Comparison of ENCODE assay signal across 10 mouse cellular contexts in the genomic region with DNA sequence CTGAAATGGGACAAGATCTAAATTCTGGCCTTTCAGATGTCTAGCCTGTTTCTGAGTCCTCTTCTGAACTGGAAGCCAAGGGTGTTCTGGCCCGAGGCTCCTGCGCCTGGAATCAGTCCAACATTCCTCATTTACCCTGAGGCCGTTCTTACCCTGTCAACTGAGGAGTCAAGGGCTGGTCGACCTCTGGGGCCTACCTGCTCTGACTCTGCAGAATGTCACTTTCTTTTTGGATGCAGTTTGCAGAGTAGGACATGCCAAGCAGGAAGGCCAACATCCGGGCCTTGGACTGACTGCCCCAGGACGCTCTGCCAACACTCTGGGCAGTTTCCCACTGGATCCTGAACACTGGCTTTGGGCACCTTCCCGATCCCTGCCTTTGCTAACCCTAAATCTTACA.
A peak's percentile ranks its signal among the peaks of the same experiment; 100 is the strongest.
DNase-seq lines count a peak whose midpoint lies in the region; ATAC-seq and TF ChIP-seq lines count a peak whose summit lies in the region.
"Had no signal": no experiment of that assay in that cellular context is flagged by ENCODE, and none has a peak within 500 bp of the region (broad histone marks: within the 10 kb centered on the region; RNA-seq: fewer than 3 reads in every experiment).

No protein-coding gene starts in this region.

- WGBS in kidney, adult 2 months = 18% methylated on average over 7 of the region's 7 CpGs
- 60% methylated on average over 7 of the region's 7 CpGs for WGBS in kidney, embryonic 14.5 days
- WGBS in heart, embryonic 16.5 days = 53% methylated on average over 7 of the region's 7 CpGs
- 37% methylated on average over 7 of the region's 7 CpGs for whole genome bisulfite sequencing in lung, postnatal 0 days
- 68% methylated on average over 7 of the region's 7 CpGs for WGBS in intestine, postnatal 0 days

- peaks cover 4% of the 10 kb centered on the region; the same call in 1 of the 2 replicates for H3K4me1 ChIP-seq in kidney, adult 2 months (ENCODE audit: control insufficient read depth, insufficient read depth, low read length)
- H3K4me1 ChIP-seq in kidney, embryonic 14.5 days (ENCODE audit: control insufficient read depth, insufficient read depth, low read length) = no peaks in the 10 kb centered on the region
- peaks cover 10% of the 10 kb centered on the region for H3K4me1 ChIP-seq in heart, embryonic 16.5 days (ENCODE audit: control insufficient read depth, insufficient read depth, low read length)
- H3K4me1 ChIP-seq in lung, postnatal 0 days (ENCODE audit: insufficient read depth, low read depth, low read length) = no peaks in the 10 kb centered on the region
- H3K4me1 ChIP-seq in intestine, postnatal 0 days (replicated peaks; ENCODE audit: control insufficient read depth, insufficient read depth, low read length) = no peaks in the 10 kb centered on the region
- H3K4me1 ChIP-seq: embryonic facial prominence, embryonic 12.5 days; liver, embryonic 15.5 days had no signal

- no peak overlapping the region for H3K4me3 ChIP-seq in kidney, adult 2 months (ENCODE audit: insufficient read depth, low read depth, low read length)
- H3K4me3 ChIP-seq in kidney, embryonic 14.5 days (ENCODE audit: low read length) = no peak overlapping the region
- no peak overlapping the region for H3K4me3 ChIP-seq in heart, embryonic 16.5 days (ENCODE audit: low read length)
- H3K4me3 ChIP-seq in lung, postnatal 0 days (ENCODE audit: low read depth, low read length) = no peak overlapping the region
- H3K4me3 ChIP-seq in intestine, postnatal 0 days (ENCODE audit: low read depth, low read length) = no peak overlapping the region
- H3K4me3 ChIP-seq: embryonic facial prominence, embryonic 12.5 days; liver, embryonic 15.5 days had no signal

- peak; percentile 58 for DNase-seq in kidney, adult 2 months
- DNase-seq in adrenal gland, postnatal 36 days = peak; percentile 40 to 47
- peak; percentile 14 for DNase-seq in lung, postnatal 0 days (ENCODE audit: low spot score)
- DNase-seq in testis, postnatal 10 days (ENCODE audit: low spot score) = no peak
- no peak for DNase-seq in cerebellum, adult 8-10 months

- TF ChIP-seq EP300 in lung, postnatal 0 days (IDR thresholded peaks at IDR 0.05) = no peak

- no peak for ATAC-seq in kidney, embryonic 14.5 days (ENCODE audit: low FRiP score, low TSS enrichment)
- ATAC-seq in heart, embryonic 16.5 days (replicated peaks; ENCODE audit: extremely low read depth, insufficient read depth, low FRiP score) = peak; percentile 72
- peak; percentile 38; the same call in 1 of the 2 replicates for ATAC-seq in lung, postnatal 0 days
- ATAC-seq in intestine, postnatal 0 days = no peak

- H3K36me3 ChIP-seq in kidney, adult 2 months (ENCODE audit: control insufficient read depth, insufficient read depth, low read length) = no peaks in the 10 kb centered on the region
- H3K36me3 ChIP-seq in kidney, embryonic 14.5 days (ENCODE audit: control insufficient read depth, insufficient read depth, low read length) = no peaks in the 10 kb centered on the region
- H3K36me3 ChIP-seq in heart, embryonic 16.5 days (ENCODE audit: control insufficient read depth, insufficient read depth) = no peaks in the 10 kb centered on the region
- no peaks in the 10 kb centered on the region for H3K36me3 ChIP-seq in lung, postnatal 0 days (ENCODE audit: insufficient read depth, low read length)
- H3K36me3 ChIP-seq in intestine, postnatal 0 days (ENCODE audit: control insufficient read depth, insufficient read depth) = no peaks in the 10 kb centered on the region
- H3K36me3 ChIP-seq: embryonic facial prominence, embryonic 12.5 days; liver, embryonic 15.5 days had no signal

- TF ChIP-seq POLR2A in kidney, adult 2 months (IDR thresholded peaks at IDR 0.05; ENCODE audit: low read depth, low read length) = no peak

- no peak overlapping the region for H3K27ac ChIP-seq in kidney, adult 2 months (ENCODE audit: insufficient read depth, low read depth, low read length)
- no peak overlapping the region for H3K27ac ChIP-seq in kidney, embryonic 14.5 days (ENCODE audit: low read depth, low read length)
- H3K27ac ChIP-seq in heart, embryonic 16.5 days (ENCODE audit: low read length) = peak overlapping the region; percentile 71
- no peak overlapping the region for H3K27ac ChIP-seq in lung, postnatal 0 days (ENCODE audit: low read length)
- H3K27ac ChIP-seq in intestine, postnatal 0 days (ENCODE audit: low read depth, low read length) = no peak overlapping the region
- H3K27ac ChIP-seq: embryonic facial prominence, embryonic 12.5 days; liver, embryonic 15.5 days had no signal

- no peak overlapping the region for H3K4me2 ChIP-seq in kidney, embryonic 14.5 days (replicated peaks; ENCODE audit: low read depth, low read length)
- no peak overlapping the region for H3K4me2 ChIP-seq in heart, embryonic 16.5 days (ENCODE audit: low read depth, low read length)
- no peak overlapping the region for H3K4me2 ChIP-seq in lung, postnatal 0 days (replicated peaks; ENCODE audit: low read depth, low read length)
- no peak overlapping the region for H3K4me2 ChIP-seq in intestine, postnatal 0 days (replicated peaks; ENCODE audit: low read depth)
- H3K4me2 ChIP-seq: embryonic facial prominence, embryonic 12.5 days; liver, embryonic 15.5 days had no signal

- H3K9ac ChIP-seq in kidney, embryonic 14.5 days (ENCODE audit: low read depth, low read length) = no peak overlapping the region
- H3K9ac ChIP-seq in heart, embryonic 16.5 days (ENCODE audit: low read length) = no peak overlapping the region
- H3K9ac ChIP-seq in lung, postnatal 0 days (replicated peaks; ENCODE audit: low read depth) = no peak overlapping the region
- no peak overlapping the region for H3K9ac ChIP-seq in intestine, postnatal 0 days (ENCODE audit: low read depth, low read length)
- H3K9ac ChIP-seq: embryonic facial prominence, embryonic 12.5 days; liver, embryonic 15.5 days had no signal

- TF ChIP-seq CTCF in kidney, adult 2 months (conservative IDR thresholded peaks at IDR 0.05; ENCODE audit: insufficient read depth, insufficient read length, low read depth, low read length) = no peak
- TF ChIP-seq CTCF in lung, postnatal 0 days (IDR thresholded peaks at IDR 0.05) = no peak
- no peak for TF ChIP-seq CTCF in intestine, postnatal 0 days (IDR thresholded peaks at IDR 0.05; ENCODE audit: low read depth)

- no peaks in the 10 kb centered on the region for H3K9me3 ChIP-seq in kidney, embryonic 14.5 days (ENCODE audit: control insufficient read depth, low read length)
- no peaks in the 10 kb centered on the region for H3K9me3 ChIP-seq in heart, embryonic 16.5 days (replicated peaks; ENCODE audit: control insufficient read depth, low read length)
- H3K9me3 ChIP-seq in lung, postnatal 0 days (ENCODE audit: low read length) = no peaks in the 10 kb centered on the region
- H3K9me3 ChIP-seq in intestine, postnatal 0 days (ENCODE audit: control insufficient read depth) = no peaks in the 10 kb centered on the region
- H3K9me3 ChIP-seq: embryonic facial prominence, embryonic 12.5 days; liver, embryonic 15.5 days had no signal

- no peaks in the 10 kb centered on the region for H3K27me3 ChIP-seq in kidney, adult 2 months (replicated peaks; ENCODE audit: control insufficient read depth, insufficient read depth, low read length)
- no peaks in the 10 kb centered on the region for H3K27me3 ChIP-seq in kidney, embryonic 14.5 days (ENCODE audit: control insufficient read depth, insufficient read depth, low read length)
- 0 out of 2 replicates have a peak, but pooled peaks cover 2% of the 10 kb centered on the region for H3K27me3 ChIP-seq in heart, embryonic 16.5 days (ENCODE audit: control insufficient read depth, insufficient read depth, low read length)
- H3K27me3 ChIP-seq in lung, postnatal 0 days (replicated peaks; ENCODE audit: insufficient read depth, low read length) = no peaks in the 10 kb centered on the region
- H3K27me3 ChIP-seq in intestine, postnatal 0 days (replicated peaks; ENCODE audit: control insufficient read depth, insufficient read depth, low read length) = no peaks in the 10 kb centered on the region
- H3K27me3 ChIP-seq: embryonic facial prominence, embryonic 12.5 days; liver, embryonic 15.5 days had no signal

Comparison
In these comparisons a context has a peak if more than half of its experiments do, and no peak if none do; other contexts are left out.
1. DNase-seq: peak in kidney, adult 2 months (single experiment), adrenal gland, postnatal 36 days (2 of 2) and lung, postnatal 0 days (single experiment); none in testis, postnatal 10 days (single experiment) and cerebellum, adult 8-10 months (single experiment).
2. ATAC-seq: peak in heart, embryonic 16.5 days (single experiment) and lung, postnatal 0 days (single experiment); none in kidney, embryonic 14.5 days (single experiment) and intestine, postnatal 0 days (single experiment).